Mouse (Mus musculus) heart, adult 2 months (tissue): ENCODE data around the gene Spata31d1d. TPM values are rescaled to one million over a fixed set of nuclear protein-coding genes. Genes with fewer than 3 reads are reported as not detected.

Experiments used
- DNase-seq, 2 experiments: peaks; one replicate each; pipeline ENCODE4 v3.0.0; 2021
- H3K27ac ChIP-seq: fragments of 200-600 bp; 2 replicates; pipeline ENCODE4 v1.8.1; 2022
- H3K27me3 ChIP-seq: fragments of 200-500 bp; 2 replicates; pipeline ENCODE4 v1.6.1; 2012; ENCODE audit warnings: mild to moderate bottlenecking, low read length, inconsistent platforms, mixed read lengths; ENCODE audit not compliant: control insufficient read depth, insufficient read depth
- H3K36me3 ChIP-seq: fragments of 200-500 bp; 2 replicates; pipeline ENCODE4 v1.6.1; 2012; ENCODE audit warnings: low read length, inconsistent platforms; ENCODE audit not compliant: control insufficient read depth, insufficient read depth
- H3K4me1 ChIP-seq: fragments of 200-500 bp; 2 replicates; pipeline ENCODE4 v1.6.1; 2011; ENCODE audit warnings: low read length; ENCODE audit not compliant: control insufficient read depth, insufficient read depth
- H3K4me3 ChIP-seq: fragments of 200-600 bp; 2 replicates; pipeline ENCODE4 v1.8.1; 2022
- H3K79me2 ChIP-seq: fragments of 200-500 bp; replicated peaks from 2 replicates; pipeline ENCODE4 v1.6.1; 2012; ENCODE audit warnings: mild to moderate bottlenecking, inconsistent platforms, low read length, moderate library complexity, mixed read lengths; ENCODE audit not compliant: control insufficient read depth, insufficient read depth
- H3K9ac ChIP-seq: fragments of 200-500 bp; 2 replicates; pipeline ENCODE4 v1.6.1; 2012; ENCODE audit warnings: low read depth, mild to moderate bottlenecking, control low read depth, inconsistent platforms, low read length, mixed read lengths
- CTCF ChIP-seq: fragments of 200-600 bp; IDR thresholded peaks from 2 replicates; pipeline ENCODE4 v1.8.1; 2022; ENCODE audit warnings: antibody characterized with exemption, mild to moderate bottlenecking, moderate library complexity
- EP300 ChIP-seq: fragments of 200-500 bp; IDR thresholded peaks from 2 replicates; pipeline ENCODE4 v1.6.1; 2011; ENCODE audit warnings: low read depth, low read length, control low read depth; ENCODE audit not compliant: insufficient read depth
- POLR2A ChIP-seq: fragments of 200-500 bp; IDR thresholded peaks from 2 replicates; pipeline ENCODE4 v1.6.1; 2011; ENCODE audit warnings: mild to moderate bottlenecking, low read depth, low read length, control low read depth; ENCODE audit not compliant: insufficient read depth
- WGBS: fragments of 180-500 bp; shearing (Covaris S2); methylation state at CpG from one replicate; pipeline ENCODE4 v1.1.7; 2018; 5-methylcytosine and 5-hydroxymethylcytosine counted together
- intact Hi-C: fragments of 180-260 bp; cut with DNase I; formaldehyde crosslinking; loops from one replicate; pipeline ENCODE4 v1.15.1; 2025
- polyA plus RNA-seq: library from polyadenylated mRNA; depleted of rRNA; stranded (reverse); fragments of >200 nt; gene quantifications from 2 replicates; pipeline ENCODE4 v1.2.3, GENCODE M21; 2012
- total RNA-seq, 2 experiments: library from RNA; stranded (reverse); gene quantifications; 2 replicates each; pipeline ENCODE4 v1.2.3; 2021

Spata31d1d gene
- total and polyA plus RNA-seq, 3 experiments, result 0.04 TPM; not detected in 2

- Histone ChIP-seq H3K79me2 (peaks cover 8% of the 10 kb centered on the region), H3K4me3 (peak overlapping the region; percentile 69), H3K27me3 (no peaks in the 10 kb centered on the region), H3K9ac (peak overlapping the region; percentile 70), H3K36me3 (peaks cover 24% of the 10 kb centered on the region), H3K27ac (peak overlapping the region; percentile 100), H3K4me1 (peaks cover 24% of the 10 kb centered on the region)
- WGBS, result under 1% methylated on average over 28 of the region's 28 CpGs
- peak; percentile 86 to 89 for DNase-seq
- TF ChIP-seq CTCF (peak; percentile 49), EP300 (no peak), POLR2A (no peak)
- intact Hi-C loops, result loop anchor here (2.0 kb wide), 1 partner anchor 53 kb away; the partner anchor contains the start of gene Tut7
Measured at GRCm38 (mm10) chr13:59770164-59770562, 38.6 kb upstream of the Spata31d1d start.

- H3K9ac ChIP-seq, result peak within 1 kb of the TSS; percentile 89
- peak; percentile 99 to 100 for DNase-seq
- no peaks in the 10 kb centered on the region for H3K27me3 ChIP-seq
- H3K4me1 ChIP-seq, result peaks cover 23% of the 10 kb centered on the region
- H3K79me2 ChIP-seq, result peaks cover 8% of the 10 kb centered on the region
- peak within 1 kb of the TSS; percentile 100 for H3K27ac ChIP-seq
- intact Hi-C loops, result loop anchor here (2.0 kb wide), 1 partner anchor 53 kb away; the partner anchor contains the start of gene Tut7
- under 1% methylated on average over 91 of the region's 91 CpGs for WGBS
- H3K36me3 ChIP-seq, result peaks cover 24% of the 10 kb centered on the region
- H3K4me3 ChIP-seq, result peak within 1 kb of the TSS; percentile 69
- TF ChIP-seq EP300 (peak; percentile 81; the same call in 1 of the 2 replicates), POLR2A (peak; percentile 83), CTCF (peak; percentile 37)
Measured at GRCm38 (mm10) chr13:59769296-59770163, 38.0 kb upstream of the Spata31d1d start, which contains the start of gene Isca1. Gene Isca1 (minus strand): TSS chr13:59769810.

GRCm38 (mm10) chr13:59768531-59768930 lies 37.0 kb upstream of the Spata31d1d start:
- TF ChIP-seq POLR2A (no peak), EP300 (no peak), CTCF (no peak)
- peaks cover 27% of the 10 kb centered on the region for H3K4me1 ChIP-seq
- peak overlapping the region; percentile 100 for H3K27ac ChIP-seq
- no peaks in the 10 kb centered on the region for H3K27me3 ChIP-seq
- intact Hi-C loops, result no loop called here
- H3K36me3 ChIP-seq, result peaks cover 28% of the 10 kb centered on the region
- WGBS, result 8% methylated on average over 13 of the region's 13 CpGs
- peaks cover 14% of the 10 kb centered on the region for H3K79me2 ChIP-seq
- peak overlapping the region; percentile 89 for H3K9ac ChIP-seq
- peak in 1 of 2 experiments; percentile 14 for DNase-seq
- H3K4me3 ChIP-seq, result peak overlapping the region; percentile 69

GRCm38 (mm10) chr13:59766786-59767515 lies 35.4 kb upstream of the Spata31d1d start:
- intact Hi-C loops, result no loop called here
- Histone ChIP-seq H3K9ac (peak overlapping the region; percentile 36; the same call in 1 of the 2 replicates), H3K79me2 (peaks cover 15% of the 10 kb centered on the region), H3K27ac (peak overlapping the region; percentile 6; the same call in 1 of the 2 replicates), H3K4me1 (peaks cover 30% of the 10 kb centered on the region), H3K36me3 (peaks cover 25% of the 10 kb centered on the region), H3K4me3 (peak overlapping the region; percentile 17), H3K27me3 (no peaks in the 10 kb centered on the region)
- no peak for TF ChIP-seq POLR2A
- no peak for TF ChIP-seq EP300
- no peak for TF ChIP-seq CTCF
- DNase-seq, result no peak
- WGBS, result 43% methylated on average over 11 of the region's 11 CpGs

GRCm38 (mm10) chr13:59762791-59763190 lies 31.2 kb upstream of the Spata31d1d start:
- H3K4me3 ChIP-seq, result no peak overlapping the region
- no peak overlapping the region for H3K9ac ChIP-seq
- peaks cover 20% of the 10 kb centered on the region for H3K4me1 ChIP-seq
- H3K36me3 ChIP-seq, result peaks cover 22% of the 10 kb centered on the region
- H3K27ac ChIP-seq, result no peak overlapping the region
- DNase-seq, result no peak
- peaks cover 11% of the 10 kb centered on the region for H3K79me2 ChIP-seq
- intact Hi-C loops, result no loop called here
- H3K27me3 ChIP-seq, result no peaks in the 10 kb centered on the region
- WGBS, result 70% methylated on average over 7 of the region's 7 CpGs
- TF ChIP-seq POLR2A, result no peak

- no peak for DNase-seq
- Histone ChIP-seq H3K27me3 (no peaks in the 10 kb centered on the region), H3K4me3 (no peak overlapping the region), H3K4me1 (no peaks in the 10 kb centered on the region; the same call in 1 of the 2 replicates), H3K36me3 (peaks cover 6% of the 10 kb centered on the region), H3K9ac (no peak overlapping the region), H3K79me2 (no peaks in the 10 kb centered on the region), H3K27ac (no peak overlapping the region; the same call in 1 of the 2 replicates)
- intact Hi-C loops, result no loop called here
- no peak for TF ChIP-seq POLR2A
- TF ChIP-seq EP300, result no peak
- no peak for TF ChIP-seq CTCF
- WGBS, result 62% methylated on average over 7 of the region's 7 CpGs
Measured at GRCm38 (mm10) chr13:59756906-59757305, 25.4 kb upstream of the Spata31d1d start.
